Mouse (Mus musculus) limb, embryonic 15.5 days (tissue): ENCODE results near the gene D630003M21Rik. TPM values are rescaled to one million over a fixed set of nuclear protein-coding genes. Genes with fewer than 3 reads are reported as not detected.

ENCODE experiments used
- ATAC-seq: fragments of 200-750 bp; cut with Nextera tagmentation; 2 replicates; pipeline ENCODE4 v1.8.0; 2017; ENCODE audit warnings: low read depth, moderate TSS enrichment; ENCODE audit not compliant: insufficient number of reproducible peaks, low FRiP score, low TSS enrichment
- H3K27ac ChIP-seq: fragments of 300-500 bp; sonication (generic); 2 replicates; pipeline ENCODE4 v1.5.1; 2015; ENCODE audit warnings: moderate library complexity, mild to moderate bottlenecking, inconsistent platforms
- H3K27me3 ChIP-seq: fragments of 300-500 bp; sonication (generic); 2 replicates; pipeline ENCODE4 v1.6.1; 2015; ENCODE audit warnings: inconsistent platforms
- H3K36me3 ChIP-seq: fragments of 300-500 bp; sonication (generic); 2 replicates; pipeline ENCODE4 v1.6.1; 2015; ENCODE audit warnings: inconsistent platforms
- H3K4me1 ChIP-seq: fragments of 300-500 bp; sonication (generic); 2 replicates; pipeline ENCODE4 v1.6.1; 2015; ENCODE audit warnings: inconsistent platforms
- H3K4me2 ChIP-seq: fragments of 300-500 bp; sonication (generic); 2 replicates; pipeline ENCODE4 v1.6.1; 2015; ENCODE audit warnings: mild to moderate bottlenecking, inconsistent platforms
- H3K4me3 ChIP-seq: fragments of 300-500 bp; sonication (generic); 2 replicates; pipeline ENCODE4 v1.5.1; 2015; ENCODE audit warnings: mild to moderate bottlenecking, inconsistent platforms
- H3K9ac ChIP-seq: fragments of 300-500 bp; sonication (generic); 2 replicates; pipeline ENCODE4 v1.6.1; 2015; ENCODE audit warnings: inconsistent platforms
- H3K9me3 ChIP-seq: fragments of 300-500 bp; sonication (generic); 2 replicates; pipeline ENCODE4 v1.6.1; 2016; ENCODE audit warnings: inconsistent platforms
- WGBS: fragments of 180-500 bp; shearing (Covaris S2); methylation state at CpG from one replicate; pipeline ENCODE4 v1.1.7; 2015; 5-methylcytosine and 5-hydroxymethylcytosine counted together
- polyA plus RNA-seq: library from polyadenylated mRNA; unstranded; fragments of >200 nt; fragmentation: Nextera tagmentation; extraction: Ambion mirVana; gene quantifications from 2 replicates; pipeline ENCODE4 v1.2.1, GENCODE M21; 2015

D630003M21Rik gene
- polyA plus RNA-seq, 1 experiment from 2014 or later, result 12.2 TPM

DNA sequence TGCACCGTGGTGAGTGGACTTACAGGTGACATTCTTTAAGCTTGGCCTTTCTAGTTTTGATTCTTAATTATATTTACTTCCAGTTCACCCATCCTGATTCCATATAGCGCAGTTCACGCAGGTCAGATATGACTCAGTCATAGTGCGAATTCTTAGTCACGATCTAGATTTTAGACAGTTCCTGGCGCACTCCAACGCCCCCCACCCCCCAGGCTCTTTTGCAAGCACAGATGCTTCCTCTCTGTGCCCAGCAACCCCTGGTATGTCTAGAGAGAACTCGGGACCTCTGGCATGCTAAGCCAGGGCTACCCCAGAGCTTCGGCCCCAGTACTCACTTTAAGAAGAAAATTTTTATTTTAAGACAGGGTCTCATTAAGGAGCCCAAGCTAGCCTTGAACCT is 72.5 kb downstream of the D630003M21Rik start:
- no peaks in the 10 kb centered on the region for H3K36me3 ChIP-seq
- H3K4me3 ChIP-seq, result no peak overlapping the region
- no peak overlapping the region for H3K4me2 ChIP-seq
- WGBS, result 85% methylated on average over 9 of the region's 9 CpGs
- no peaks in the 10 kb centered on the region for H3K9me3 ChIP-seq
- H3K27ac ChIP-seq, result no peak overlapping the region
- H3K9ac ChIP-seq, result no peak overlapping the region
- H3K27me3 ChIP-seq, result no peaks in the 10 kb centered on the region
- no peak for ATAC-seq
- peaks cover 29% of the 10 kb centered on the region for H3K4me1 ChIP-seq

DNA sequence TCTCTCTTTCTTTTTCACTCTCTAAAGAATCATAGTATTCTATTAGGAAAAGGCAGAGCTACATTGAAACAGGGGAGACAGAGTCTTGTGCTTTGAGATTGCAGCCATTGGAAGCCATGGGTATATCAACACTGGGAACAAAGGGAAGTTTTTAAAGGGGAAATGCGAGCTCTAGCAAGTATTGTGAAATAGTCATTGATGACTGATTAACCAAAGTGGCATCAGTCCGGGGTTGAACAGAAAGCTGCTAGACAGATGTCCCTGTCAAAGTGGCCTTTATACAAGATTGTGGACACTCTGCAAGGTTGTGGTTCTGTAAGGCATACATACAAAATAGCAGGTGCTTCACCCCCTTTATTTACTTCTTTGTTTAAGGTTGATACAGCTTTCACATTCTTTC is 73.4 kb downstream of the D630003M21Rik start:
- Histone ChIP-seq H3K9me3 (no peaks in the 10 kb centered on the region), H3K9ac (no peak overlapping the region), H3K4me1 (peaks cover 29% of the 10 kb centered on the region), H3K4me3 (no peak overlapping the region), H3K27ac (no peak overlapping the region), H3K4me2 (no peak overlapping the region), H3K36me3 (no peaks in the 10 kb centered on the region), H3K27me3 (no peaks in the 10 kb centered on the region)
- WGBS, result 80% methylated on average over 2 of the region's 2 CpGs
- no peak for ATAC-seq

- no peak overlapping the region for H3K4me2 ChIP-seq
- H3K9ac ChIP-seq, result no peak overlapping the region
- H3K4me1 ChIP-seq, result peaks cover 29% of the 10 kb centered on the region
- H3K27ac ChIP-seq, result no peak overlapping the region
- no peak for ATAC-seq
- no peaks in the 10 kb centered on the region for H3K36me3 ChIP-seq
- 89% methylated on average over 7 of the region's 7 CpGs for WGBS
- no peaks in the 10 kb centered on the region for H3K27me3 ChIP-seq
- no peak overlapping the region for H3K4me3 ChIP-seq
- no peaks in the 10 kb centered on the region for H3K9me3 ChIP-seq
Observed at GRCm38 (mm10) chr2:158155101-158155500, 73.9 kb downstream of the D630003M21Rik start.

GRCm38 (mm10) chr2:158154641-158155040 is 74.4 kb downstream of the D630003M21Rik start:
- H3K4me1 ChIP-seq, result peaks cover 26% of the 10 kb centered on the region
- H3K36me3 ChIP-seq, result no peaks in the 10 kb centered on the region
- no peak overlapping the region for H3K4me3 ChIP-seq
- H3K27ac ChIP-seq, result 0 out of 2 replicates have a peak overlapping the region, but pooled peaks have one; percentile 65
- no peak overlapping the region for H3K9ac ChIP-seq
- no peaks in the 10 kb centered on the region for H3K9me3 ChIP-seq
- 58% methylated on average over 8 of the region's 8 CpGs for WGBS
- 0 out of 2 replicates have a peak, but pooled peaks have one; percentile 9 for ATAC-seq
- no peak overlapping the region for H3K4me2 ChIP-seq
- no peaks in the 10 kb centered on the region for H3K27me3 ChIP-seq

DNA sequence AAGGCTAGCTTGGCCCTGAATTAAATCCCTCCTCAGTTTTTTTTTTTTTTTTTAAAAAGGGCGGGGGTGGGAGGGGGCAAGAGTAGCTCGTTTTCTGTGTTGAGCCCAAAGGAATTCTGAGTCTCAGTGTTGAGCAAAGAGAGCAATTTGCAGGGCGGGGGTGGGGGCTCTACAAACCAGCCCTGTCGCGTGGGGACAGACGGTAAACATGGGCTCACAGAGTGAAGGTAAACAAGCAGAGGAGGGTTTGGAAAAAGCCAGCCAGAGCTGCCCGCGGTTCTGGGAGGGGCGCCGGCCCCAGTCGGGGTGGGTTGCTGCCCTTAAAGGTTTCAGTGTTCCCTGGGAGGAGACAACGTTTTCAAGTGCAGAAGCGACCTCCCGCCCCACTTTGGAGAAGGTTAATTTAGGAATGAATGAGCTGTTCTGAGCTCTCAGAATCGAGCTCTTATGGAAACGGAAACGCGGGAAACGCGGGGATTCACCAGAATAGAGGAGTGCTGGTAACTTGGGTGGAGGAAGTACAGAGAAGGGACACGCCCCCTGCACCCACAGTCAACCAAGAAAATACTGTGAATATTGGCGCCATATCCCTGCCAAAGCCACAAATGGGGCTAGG is 75.2 kb downstream of the D630003M21Rik start:
- Histone ChIP-seq H3K27ac (peak overlapping the region; percentile 65), H3K4me2 (peak overlapping the region; percentile 63), H3K27me3 (no peaks in the 10 kb centered on the region), H3K36me3 (no peaks in the 10 kb centered on the region), H3K9me3 (no peaks in the 10 kb centered on the region), H3K4me3 (peak overlapping the region; percentile 39), H3K4me1 (peaks cover 26% of the 10 kb centered on the region), H3K9ac (no peak overlapping the region)
- 2% methylated on average over 22 of the region's 22 CpGs for WGBS
- ATAC-seq, result peak; percentile 75

GRCm38 (mm10) chr2:158152685-158153309 is 76.2 kb downstream of the D630003M21Rik start:
- H3K36me3 ChIP-seq, result no peaks in the 10 kb centered on the region
- WGBS, result 39% methylated on average over 6 of the region's 6 CpGs
- H3K9ac ChIP-seq, result no peak overlapping the region
- no peak overlapping the region for H3K4me3 ChIP-seq
- H3K27me3 ChIP-seq, result no peaks in the 10 kb centered on the region
- H3K4me2 ChIP-seq, result no peak overlapping the region
- ATAC-seq, result no peak
- no peaks in the 10 kb centered on the region for H3K9me3 ChIP-seq
- H3K4me1 ChIP-seq, result peaks cover 26% of the 10 kb centered on the region
- H3K27ac ChIP-seq, result peak overlapping the region; percentile 65; the same call in 1 of the 2 replicates

- peaks cover 31% of the 10 kb centered on the region for H3K4me1 ChIP-seq
- H3K9ac ChIP-seq, result no peak overlapping the region
- no peak overlapping the region for H3K4me2 ChIP-seq
- peaks cover 10% of the 10 kb centered on the region for H3K27me3 ChIP-seq
- no peak overlapping the region for H3K4me3 ChIP-seq
- no peaks in the 10 kb centered on the region for H3K9me3 ChIP-seq
- ATAC-seq, result no peak
- no peaks in the 10 kb centered on the region for H3K36me3 ChIP-seq
- 97% methylated on average over 3 of the region's 3 CpGs for WGBS
- no peak overlapping the region for H3K27ac ChIP-seq
Observed at GRCm38 (mm10) chr2:158151077-158151476, 77.9 kb downstream of the D630003M21Rik start.

GRCm38 (mm10) chr2:158146971-158147370 is 82.1 kb downstream of the D630003M21Rik start:
- 90% methylated on average over 8 of the region's 8 CpGs for WGBS
- Histone ChIP-seq H3K27ac (no peak overlapping the region), H3K4me3 (no peak overlapping the region), H3K9me3 (no peaks in the 10 kb centered on the region), H3K9ac (no peak overlapping the region), H3K4me2 (no peak overlapping the region), H3K27me3 (peaks cover 18% of the 10 kb centered on the region), H3K4me1 (peaks cover 33% of the 10 kb centered on the region), H3K36me3 (no peaks in the 10 kb centered on the region)
- no peak for ATAC-seq

GRCm38 (mm10) chr2:158146223-158146622 is 82.8 kb downstream of the D630003M21Rik start, which contains the start of gene Tgm2:
TSS of gene Tgm2 (minus strand) at chr2:158146436.
- WGBS, result under 1% methylated on average over 22 of the region's 33 CpGs

DNA sequence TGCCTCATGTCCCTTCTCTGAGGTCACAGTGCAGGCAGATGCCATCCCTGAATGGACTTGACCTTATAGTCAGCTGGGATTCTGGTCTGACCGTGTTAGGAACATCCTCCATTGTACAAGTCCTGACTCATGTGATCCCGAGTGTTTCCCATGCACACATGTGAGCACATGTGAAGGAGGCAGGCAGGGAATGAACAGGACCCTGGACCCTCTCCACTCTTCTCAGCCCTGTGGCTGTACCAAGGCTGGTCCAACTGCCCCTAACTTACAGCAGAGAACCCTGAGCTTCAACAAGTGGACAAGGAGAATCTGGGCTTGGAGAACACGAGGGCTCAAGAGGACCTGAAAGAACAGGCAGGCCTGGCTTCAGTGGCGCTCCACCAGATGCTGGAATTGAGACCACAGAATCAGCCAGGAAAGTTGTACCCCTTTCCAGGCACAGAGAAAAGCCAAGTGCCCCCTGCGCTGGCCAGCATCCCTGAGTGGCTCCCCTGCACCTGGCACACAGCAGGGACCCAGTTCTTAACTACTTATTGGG is 83.4 kb downstream of the D630003M21Rik start:
- WGBS, result 68% methylated on average over 5 of the region's 5 CpGs
- Histone ChIP-seq H3K4me1 (peaks cover 47% of the 10 kb centered on the region), H3K27ac (no peak overlapping the region), H3K4me3 (peak overlapping the region; percentile 46), H3K4me2 (peak overlapping the region; percentile 74), H3K9me3 (no peaks in the 10 kb centered on the region), H3K36me3 (no peaks in the 10 kb centered on the region), H3K27me3 (peaks cover 18% of the 10 kb centered on the region), H3K9ac (no peak overlapping the region)
- ATAC-seq, result no peak

More at GRCm38 (mm10) chr2:158146223-158146622, 82.8 kb downstream of the D630003M21Rik start, which contains the start of gene Tgm2:
- Histone ChIP-seq H3K36me3 (no peaks in the 10 kb centered on the region), H3K9me3 (no peaks in the 10 kb centered on the region), H3K9ac (peak within 1 kb of the TSS; percentile 27; the same call in 1 of the 2 replicates), H3K4me2 (peak within 1 kb of the TSS; percentile 74), H3K4me1 (peaks cover 41% of the 10 kb centered on the region), H3K27me3 (peaks cover 18% of the 10 kb centered on the region), H3K27ac (no peak within 1 kb of the TSS), H3K4me3 (peak within 1 kb of the TSS; percentile 46)
- peak; percentile 62 for ATAC-seq

DNA sequence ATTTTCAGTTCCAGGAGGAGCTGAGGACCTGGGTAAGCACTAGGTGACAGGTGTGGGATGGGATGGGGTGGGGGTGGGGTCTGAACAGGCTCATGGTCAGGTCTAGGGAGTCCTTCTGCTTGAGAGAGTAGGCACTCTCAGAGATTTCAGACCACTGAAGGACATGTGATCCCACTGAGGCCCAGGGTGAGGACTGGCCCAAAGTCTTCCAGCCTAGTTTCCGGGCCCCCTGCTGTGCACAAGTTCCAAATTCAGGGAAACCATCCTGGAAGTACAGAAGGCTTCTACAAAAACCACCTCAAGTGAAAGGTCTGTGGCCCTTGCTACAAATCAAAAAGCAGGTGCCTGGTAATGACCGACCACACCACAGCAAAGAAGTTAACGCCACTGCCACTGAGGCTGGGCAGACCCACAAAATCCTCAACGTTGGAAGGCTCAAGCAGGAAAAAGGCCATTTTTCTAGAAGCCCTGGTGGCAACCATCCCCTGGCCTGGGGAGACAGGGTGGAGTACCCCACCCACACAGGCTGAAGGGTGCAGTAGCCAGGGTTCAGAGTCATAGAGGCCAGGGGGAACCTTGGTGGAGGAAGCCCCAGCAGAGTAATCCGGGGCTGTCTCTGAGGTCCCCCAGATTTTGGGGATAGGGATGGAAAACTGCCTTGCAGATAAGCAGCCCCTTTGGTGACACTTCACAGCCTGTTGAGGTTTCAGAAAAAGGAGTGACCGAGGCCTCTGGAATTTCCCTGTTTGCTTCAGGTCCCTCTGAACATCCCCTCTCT is 84.1 kb downstream of the D630003M21Rik start:
- H3K4me3 ChIP-seq, result no peak overlapping the region
- H3K27ac ChIP-seq, result no peak overlapping the region
- H3K9me3 ChIP-seq, result no peaks in the 10 kb centered on the region
- no peak for ATAC-seq
- peaks cover 18% of the 10 kb centered on the region for H3K27me3 ChIP-seq
- peaks cover 54% of the 10 kb centered on the region for H3K4me1 ChIP-seq
- H3K4me2 ChIP-seq, result peak overlapping the region; percentile 2; the same call in 1 of the 2 replicates
- no peaks in the 10 kb centered on the region for H3K36me3 ChIP-seq
- WGBS, result 81% methylated on average over 6 of the region's 6 CpGs
- H3K9ac ChIP-seq, result no peak overlapping the region
